Mouse (Mus musculus) lung, postnatal 4 days (tissue): Measurements from ENCODE around the gene Rpl41.
"Not testable (repeated sequence)": the region's sequence is repeated elsewhere in the genome, so short reads cannot be mapped to it uniquely, and the experiment has no call there.

Experiments
- DNase-seq, 2 experiments: peaks; one replicate each; pipeline ENCODE4 v3.0.0; 2021

The Rpl41 gene

GRCm38 (mm10) chr10:128555567-128555966, 6.5 kb upstream of the Rpl41 start:
- not testable (repeated sequence) for DNase-seq

- not testable (repeated sequence) for DNase-seq
These were observed 1.2 kb upstream of the Rpl41 start for GRCm38 (mm10) chr10:128550144-128550823.

DNA sequence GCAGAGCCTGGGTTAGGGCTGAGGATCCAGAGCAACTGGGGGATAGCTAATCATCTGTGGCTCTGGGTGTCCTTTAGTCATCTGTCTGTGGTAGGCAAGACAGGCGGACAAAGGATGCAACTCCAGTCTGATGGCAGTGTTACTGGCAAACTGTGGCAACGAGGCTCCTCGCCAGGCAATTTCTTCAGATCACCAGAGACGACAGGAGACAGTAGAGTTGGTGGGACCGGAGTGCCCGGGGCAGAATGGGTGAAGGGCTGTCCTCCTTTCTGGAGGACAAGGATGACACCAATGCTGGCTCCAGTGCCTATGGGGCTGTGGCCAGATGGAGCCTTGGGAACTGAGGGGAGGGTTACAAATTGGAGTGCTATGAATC, 565 bp upstream of the Rpl41 start:
- peak in 1 of 2 experiments; percentile 35 for DNase-seq

GRCm38 (mm10) chr10:128548051-128548791, 884 bp downstream of the Rpl41 start:
- DNase-seq, result peak; percentile 37 to 51

- peak; percentile 94 to 97 for DNase-seq
These were observed 1.6 kb downstream of the Rpl41 start, which contains the start of gene Zc3h10 for GRCm38 (mm10) chr10:128547361-128548032. TSS of gene Zc3h10 (minus strand) at chr10:128547774.

DNA sequence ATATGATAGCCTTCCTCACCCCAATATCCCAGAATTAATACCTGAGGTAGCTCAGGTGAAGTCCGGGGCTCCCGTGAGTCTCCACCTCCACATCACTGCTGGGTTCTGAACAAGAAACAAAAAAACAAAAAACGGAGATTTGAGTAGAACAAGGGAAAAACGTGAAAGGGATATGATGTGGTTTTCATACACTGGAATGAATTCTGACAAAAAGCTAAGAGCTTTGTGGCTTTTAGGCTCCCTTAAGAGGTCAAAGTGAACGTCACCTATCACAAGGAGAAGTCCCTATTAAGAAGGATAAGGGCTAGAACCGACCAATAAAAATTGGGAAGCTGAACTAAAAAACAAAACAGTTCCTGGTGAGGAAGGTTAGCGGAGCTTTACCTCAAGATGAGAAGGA, 2.3 kb downstream of the Rpl41 start:
- DNase-seq, result no peak

- no peak for DNase-seq
These were observed 2.7 kb downstream of the Rpl41 start for GRCm38 (mm10) chr10:128546361-128546760.

GRCm38 (mm10) chr10:128545570-128545898, 3.6 kb downstream of the Rpl41 start:
- DNase-seq, result no peak

GRCm38 (mm10) chr10:128544674-128545569, 4.2 kb downstream of the Rpl41 start:
- no peak for DNase-seq

- DNase-seq, result no peak
These were observed 4.9 kb downstream of the Rpl41 start for GRCm38 (mm10) chr10:128544151-128544657.

DNA sequence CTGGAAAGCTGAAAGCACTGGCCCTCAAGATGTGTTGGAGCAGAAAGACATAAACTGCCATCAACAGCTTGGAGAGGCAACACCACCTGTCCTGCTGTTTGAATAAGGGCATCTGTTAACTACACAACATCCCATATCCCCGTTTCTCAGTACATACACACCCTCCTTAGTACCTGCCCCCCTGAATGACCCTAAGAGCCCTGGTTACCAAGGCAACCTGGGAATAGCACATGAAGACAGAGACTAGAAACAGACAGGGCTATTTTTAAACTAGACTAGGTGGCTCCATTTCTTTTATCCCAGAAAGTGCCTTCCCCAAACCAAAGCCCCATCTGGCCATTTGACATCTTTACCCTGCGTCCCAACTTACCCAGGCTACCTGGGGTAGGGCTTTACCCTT, 6.0 kb downstream of the Rpl41 start:
- no peak for DNase-seq

GRCm38 (mm10) chr10:128538340-128538870, 10.7 kb downstream of the Rpl41 start:
- DNase-seq, result no peak

DNA sequence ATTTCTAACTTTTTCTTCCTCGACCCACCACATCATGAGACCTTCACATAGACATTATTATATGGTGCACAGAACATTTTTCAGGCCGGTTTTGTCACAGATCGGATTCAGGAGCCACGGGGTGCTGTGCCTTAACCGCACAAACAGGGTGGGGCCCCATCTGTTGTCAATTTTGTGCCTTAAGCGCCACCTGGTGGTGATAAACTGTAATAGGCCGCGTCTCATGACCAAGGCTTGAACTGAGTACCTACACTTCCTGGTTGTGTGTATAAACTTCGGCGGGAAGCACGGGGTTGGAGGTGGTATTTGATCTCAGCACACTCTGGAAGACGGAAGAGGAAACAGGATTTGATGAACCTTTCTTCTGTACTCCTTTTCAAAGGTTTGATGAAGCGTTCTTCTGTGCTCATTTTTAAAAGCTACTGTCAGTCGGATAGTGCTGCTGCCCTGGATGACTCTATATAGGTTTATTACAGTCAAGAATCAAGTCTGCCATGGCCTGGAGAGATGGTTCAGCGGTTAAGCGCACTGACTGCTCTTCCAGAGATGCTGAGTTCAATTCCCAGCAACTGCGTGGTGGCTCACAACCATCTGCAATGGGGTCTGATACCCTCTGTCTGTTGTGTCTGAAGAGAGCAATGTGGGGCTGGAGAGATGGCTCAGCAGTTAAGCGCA, 12.7 kb downstream of the Rpl41 start:
- DNase-seq, result peak; percentile 90 to 94

DNA sequence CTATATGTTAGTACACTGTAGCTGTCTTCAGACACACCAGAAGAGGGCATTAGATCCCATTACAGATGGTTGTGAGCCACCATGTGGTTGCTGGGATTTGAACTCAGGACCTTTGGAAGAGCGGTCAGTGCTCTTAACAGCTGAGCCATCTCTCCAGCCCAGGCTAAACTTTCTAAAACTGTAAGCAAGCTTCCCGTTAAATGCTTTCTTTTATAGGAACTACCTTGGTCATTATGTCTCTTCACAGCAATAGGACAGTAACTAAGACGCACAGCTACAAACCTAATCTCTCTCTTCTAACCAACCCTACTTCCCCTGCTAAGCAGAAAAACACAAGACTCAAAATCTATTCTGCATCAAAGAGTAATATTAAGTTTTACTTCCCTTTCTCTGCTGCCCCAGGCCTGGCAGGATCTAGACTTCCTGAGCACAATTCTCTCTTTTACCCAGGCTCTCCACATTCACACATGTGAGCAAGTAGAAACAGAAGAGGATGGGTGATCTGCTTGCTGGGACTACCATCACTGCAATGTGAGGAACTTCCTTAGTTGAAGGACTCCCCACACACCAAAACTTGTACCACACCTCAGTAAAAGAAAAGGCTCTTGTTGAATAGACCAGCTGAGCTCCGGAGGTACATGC, 13.4 kb downstream of the Rpl41 start:
- DNase-seq, result no peak

- no peak for DNase-seq
These were observed 13.9 kb downstream of the Rpl41 start for GRCm38 (mm10) chr10:128535206-128535605.

GRCm38 (mm10) chr10:128526366-128527356, 22.4 kb downstream of the Rpl41 start:
- no peak for DNase-seq

DNA sequence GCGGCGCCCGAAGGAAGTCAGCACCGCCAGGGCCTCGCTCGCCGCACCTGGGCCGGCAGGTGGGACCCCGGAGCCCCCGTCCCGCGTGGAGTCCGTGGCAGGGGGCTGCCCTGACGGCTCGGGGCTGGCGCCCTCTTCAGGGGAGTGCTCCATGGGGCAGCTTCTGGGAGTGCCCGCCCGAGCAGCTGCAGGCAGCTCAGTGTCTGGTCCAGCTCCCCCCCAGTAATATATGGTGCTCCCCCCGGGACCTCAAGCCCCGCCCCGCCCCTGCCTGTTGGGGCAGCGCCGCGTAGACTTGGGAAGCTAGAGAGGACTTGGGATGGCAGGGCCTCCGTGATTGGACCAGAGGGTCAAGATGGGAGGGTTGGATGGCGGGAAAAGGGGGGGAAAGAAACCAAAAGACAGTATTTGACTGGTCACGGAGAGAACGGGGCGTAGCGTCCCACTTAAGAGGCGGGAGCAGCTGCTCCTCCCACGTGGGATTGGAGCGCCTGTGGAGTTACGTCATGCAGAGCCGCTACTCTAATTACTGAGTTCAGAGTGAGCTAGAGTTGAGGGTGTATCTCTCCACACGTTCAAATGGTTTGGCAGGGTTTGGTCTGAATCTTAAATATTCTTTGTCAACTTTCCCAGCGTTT, 23.3 kb downstream of the Rpl41 start, which contains the start of gene Esyt1:
Gene Esyt1 (minus strand): TSS at position 201 of the 638 bp plus-strand sequence.
- peak; percentile 94 to 98 for DNase-seq

DNA sequence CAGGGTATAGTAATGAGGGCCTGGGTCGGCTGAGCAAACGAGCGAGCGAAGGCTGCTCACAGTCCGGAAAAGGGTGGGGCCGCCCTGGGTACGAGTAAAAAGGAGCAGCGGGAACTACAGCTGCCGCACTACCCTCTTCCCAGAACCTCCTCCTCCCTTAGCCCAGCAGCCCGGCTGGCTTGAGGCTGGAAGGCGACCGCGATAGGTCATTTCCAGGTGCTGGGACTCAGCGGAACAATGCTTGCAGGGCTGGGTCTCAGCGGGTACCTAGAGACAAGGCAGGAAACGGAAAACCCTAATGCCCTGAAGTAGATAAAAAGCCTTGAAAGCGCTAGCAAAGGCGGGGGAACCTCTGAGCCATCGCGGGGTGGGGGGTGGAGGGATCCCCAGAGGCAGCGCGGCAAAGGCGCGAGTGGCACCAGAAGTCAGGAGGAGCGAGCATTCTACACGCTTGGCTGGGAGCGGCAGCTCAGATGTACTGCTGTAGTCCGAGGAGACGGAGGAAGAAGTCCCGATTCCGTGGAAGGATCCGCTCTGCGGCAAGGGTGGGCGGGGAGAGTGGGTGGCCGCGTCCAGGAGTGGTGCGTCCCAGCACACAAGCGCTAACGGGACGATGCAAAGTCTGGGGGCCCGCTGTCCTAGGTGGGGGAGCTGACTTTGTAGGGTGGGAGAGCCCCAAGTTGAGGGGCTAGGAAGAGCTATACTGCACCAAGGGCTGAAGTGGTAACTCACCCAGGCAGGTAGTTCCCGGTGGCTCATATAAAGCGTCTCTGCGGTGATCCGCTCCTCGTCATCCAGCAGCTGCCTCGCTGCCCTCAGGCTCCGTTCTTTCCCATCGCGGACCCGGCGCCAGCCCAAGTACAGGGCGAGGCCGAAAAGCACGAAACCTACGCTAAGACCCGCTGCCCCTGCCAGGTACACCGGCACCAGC, 24.1 kb downstream of the Rpl41 start:
- peak; percentile 75 to 78 for DNase-seq
